Mouse (Mus musculus): ENCODE data around the gene Pik3c2g. TPM values are rescaled to one million over a fixed set of nuclear protein-coding genes. Genes with fewer than 3 reads are reported as not detected.

Gene Pik3c2g
- polyA plus RNA-seq (2011; ENCODE audit: insufficient read depth, insufficient read length, low read depth, missing spikeins): not detected in 2 replicates

DNA sequence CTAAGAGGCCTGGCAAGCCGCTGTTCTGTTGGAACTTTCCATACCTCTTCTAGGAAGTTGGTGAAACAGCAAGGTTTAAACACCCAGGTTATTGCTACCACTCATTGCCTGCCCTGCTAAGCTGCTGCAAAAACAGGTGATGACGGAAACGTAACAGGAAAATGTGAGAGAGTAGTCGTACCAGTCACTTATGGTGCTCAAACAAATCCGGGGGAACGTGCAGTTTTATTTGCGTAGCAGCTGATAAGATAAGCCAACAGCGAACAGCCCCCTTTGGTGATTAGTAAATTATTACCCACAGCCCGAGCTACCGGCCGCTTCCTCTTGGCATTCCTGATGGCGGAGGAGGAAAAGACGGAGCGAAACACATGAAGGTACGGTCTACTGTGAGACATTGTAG is at the start of gene Pik3c2g:
Pik3c2g (plus strand) TSS at position 330 of the 400 bp plus-strand sequence.
- H3K4me1 ChIP-seq (ENCODE audit: control insufficient read depth, insufficient read depth, low read length): no peaks in the 10 kb centered on the region
- H3K36me3 ChIP-seq (ENCODE audit: control insufficient read depth, insufficient read depth, low read length, poor library complexity, severe bottlenecking): no peaks in the 10 kb centered on the region
- H3K27me3 ChIP-seq (ENCODE audit: control insufficient read depth, insufficient read depth, low read length, poor library complexity, severe bottlenecking): no peaks in the 10 kb centered on the region; the same call in 1 of the 2 replicates
- no peak within 1 kb of the TSS for H3K9ac ChIP-seq (ENCODE audit: low read depth, poor library complexity, severe bottlenecking)
- no peak within 1 kb of the TSS for H3K27ac ChIP-seq (ENCODE audit: insufficient read depth, low read length)
- H3K9me3 ChIP-seq (replicated peaks; ENCODE audit: control insufficient read depth, insufficient read depth, low read length, poor library complexity, severe bottlenecking): no peaks in the 10 kb centered on the region
- no peak within 1 kb of the TSS for H3K4me3 ChIP-seq (ENCODE audit: low read depth, low read length)
- TF ChIP-seq EP300 (IDR thresholded peaks at IDR 0.05; ENCODE audit: insufficient read depth, low read depth, low read length): no peak
- no peak for TF ChIP-seq CTCF (IDR thresholded peaks at IDR 0.05; ENCODE audit: low read depth, low read length)
- TF ChIP-seq POLR2A (IDR thresholded peaks at IDR 0.05; ENCODE audit: insufficient read depth, low read length): no peak

DNA sequence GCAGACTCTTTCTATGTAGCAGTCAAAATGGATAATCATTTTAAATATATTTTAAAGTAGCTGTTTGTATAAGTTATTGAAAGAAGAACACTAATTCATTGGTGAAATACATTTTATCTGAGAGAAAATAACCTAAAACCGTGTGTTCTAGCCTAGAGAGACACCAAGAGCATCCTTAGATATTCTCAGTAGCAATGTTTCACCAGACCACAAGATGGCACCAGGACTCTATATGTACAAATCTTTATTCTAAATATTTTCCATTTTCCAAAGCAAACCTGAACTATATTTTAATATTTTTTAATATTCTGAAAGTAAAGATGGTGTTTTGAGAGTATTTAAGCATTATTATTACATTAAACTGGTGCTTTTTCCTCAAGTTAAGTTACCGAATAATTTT is 48.6 kb upstream of the Pik3c2g start:
- TF ChIP-seq CTCF (IDR thresholded peaks at IDR 0.05; ENCODE audit: low read depth, low read length): no peak
- TF ChIP-seq POLR2A (IDR thresholded peaks at IDR 0.05; ENCODE audit: insufficient read depth, low read length): no peak
- TF ChIP-seq EP300 (IDR thresholded peaks at IDR 0.05; ENCODE audit: insufficient read depth, low read depth, low read length): no peak
- Histone ChIP-seq H3K27me3 (ENCODE audit: control insufficient read depth, insufficient read depth, low read length, poor library complexity, severe bottlenecking) (no peaks in the 10 kb centered on the region), H3K27ac (ENCODE audit: insufficient read depth, low read length) (no peak overlapping the region), H3K9ac (ENCODE audit: low read depth, poor library complexity, severe bottlenecking) (no peak overlapping the region), H3K36me3 (ENCODE audit: control insufficient read depth, insufficient read depth, low read length, poor library complexity, severe bottlenecking) (no peaks in the 10 kb centered on the region), H3K4me3 (ENCODE audit: low read depth, low read length) (no peak overlapping the region), H3K9me3 (replicated peaks; ENCODE audit: control insufficient read depth, insufficient read depth, low read length, poor library complexity, severe bottlenecking) (peaks cover 2% of the 10 kb centered on the region), H3K4me1 (ENCODE audit: control insufficient read depth, insufficient read depth, low read length) (no peaks in the 10 kb centered on the region)

DNA sequence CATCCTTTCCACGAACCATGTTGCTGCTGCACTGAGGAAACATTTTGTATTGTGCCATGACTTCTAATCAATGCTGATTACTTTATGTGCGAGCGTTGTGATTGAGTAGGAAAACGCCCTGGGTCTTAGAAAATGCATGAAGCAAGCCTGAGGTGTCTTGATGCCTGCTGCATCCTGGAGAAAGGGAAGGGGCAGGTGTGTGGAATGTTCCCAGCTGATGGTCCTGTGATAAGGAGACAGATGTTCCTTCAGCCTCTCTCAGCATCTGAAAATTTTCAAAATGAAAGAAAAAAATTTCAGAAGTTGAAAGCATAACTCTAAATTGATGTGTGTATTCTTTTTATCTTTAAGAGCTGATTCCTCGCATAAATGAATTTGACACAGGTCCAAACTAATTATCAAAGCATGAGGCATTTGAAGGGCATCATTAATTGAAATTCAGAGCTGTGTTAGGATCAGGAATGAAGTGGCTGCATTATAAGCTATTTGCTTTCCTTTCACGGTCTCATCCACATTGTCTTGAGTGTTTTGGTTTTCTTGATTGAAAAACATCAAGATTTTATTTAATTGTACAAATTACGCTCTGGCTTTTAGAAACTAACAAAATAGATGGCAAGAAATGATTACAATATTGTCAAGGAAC is 31.4 kb upstream of the Pik3c2g start:
- H3K4me1 ChIP-seq (ENCODE audit: control insufficient read depth, insufficient read depth, low read length): no peaks in the 10 kb centered on the region
- no peak overlapping the region for H3K27ac ChIP-seq (ENCODE audit: insufficient read depth, low read length)

DNA sequence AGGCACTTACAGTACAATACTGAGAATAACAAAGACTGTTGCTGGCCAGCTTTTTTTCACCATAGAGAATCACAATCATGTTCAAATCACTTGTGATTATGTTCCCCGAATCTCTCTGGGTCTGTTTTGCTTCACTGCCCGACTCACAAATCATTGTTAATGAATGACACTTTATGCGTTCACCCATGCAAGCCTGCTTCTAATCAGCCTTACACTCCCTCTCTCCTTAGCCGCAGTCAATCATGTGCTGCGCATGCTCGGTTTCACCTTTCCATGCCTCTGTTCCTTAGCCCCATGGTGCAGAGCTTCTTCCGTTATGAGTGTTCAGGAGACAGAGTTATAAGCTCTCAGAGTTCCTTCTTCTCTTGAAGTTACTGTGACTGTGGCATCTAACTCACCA is 17.8 kb upstream of the Pik3c2g start:
- no peaks in the 10 kb centered on the region for H3K9me3 ChIP-seq (replicated peaks; ENCODE audit: control insufficient read depth, insufficient read depth, low read length, poor library complexity, severe bottlenecking)
- H3K4me3 ChIP-seq (ENCODE audit: low read depth, low read length): no peak overlapping the region
- no peak overlapping the region for H3K9ac ChIP-seq (ENCODE audit: low read depth, poor library complexity, severe bottlenecking)
- no peaks in the 10 kb centered on the region for H3K4me1 ChIP-seq (ENCODE audit: control insufficient read depth, insufficient read depth, low read length)
- TF ChIP-seq EP300 (IDR thresholded peaks at IDR 0.05; ENCODE audit: insufficient read depth, low read depth, low read length) (no peak), POLR2A (IDR thresholded peaks at IDR 0.05; ENCODE audit: insufficient read depth, low read length) (no peak), CTCF (IDR thresholded peaks at IDR 0.05; ENCODE audit: low read depth, low read length) (no peak)
- H3K27ac ChIP-seq (ENCODE audit: insufficient read depth, low read length): no peak overlapping the region
- H3K36me3 ChIP-seq (ENCODE audit: control insufficient read depth, insufficient read depth, low read length, poor library complexity, severe bottlenecking): no peaks in the 10 kb centered on the region
- H3K27me3 ChIP-seq (ENCODE audit: control insufficient read depth, insufficient read depth, low read length, poor library complexity, severe bottlenecking): no peaks in the 10 kb centered on the region

More for the DNA sequence above, 31.4 kb upstream of the Pik3c2g start:
- H3K36me3 ChIP-seq (ENCODE audit: control insufficient read depth, insufficient read depth, low read length, poor library complexity, severe bottlenecking): no peaks in the 10 kb centered on the region
- H3K9ac ChIP-seq (ENCODE audit: low read depth, poor library complexity, severe bottlenecking): no peak overlapping the region
- no peak overlapping the region for H3K4me3 ChIP-seq (ENCODE audit: low read depth, low read length)
- H3K27me3 ChIP-seq (ENCODE audit: control insufficient read depth, insufficient read depth, low read length, poor library complexity, severe bottlenecking): no peaks in the 10 kb centered on the region
- TF ChIP-seq POLR2A (IDR thresholded peaks at IDR 0.05; ENCODE audit: insufficient read depth, low read length) (no peak), EP300 (IDR thresholded peaks at IDR 0.05; ENCODE audit: insufficient read depth, low read depth, low read length) (no peak), CTCF (IDR thresholded peaks at IDR 0.05; ENCODE audit: low read depth, low read length) (no peak)
- no peaks in the 10 kb centered on the region for H3K9me3 ChIP-seq (replicated peaks; ENCODE audit: control insufficient read depth, insufficient read depth, low read length, poor library complexity, severe bottlenecking)

DNA sequence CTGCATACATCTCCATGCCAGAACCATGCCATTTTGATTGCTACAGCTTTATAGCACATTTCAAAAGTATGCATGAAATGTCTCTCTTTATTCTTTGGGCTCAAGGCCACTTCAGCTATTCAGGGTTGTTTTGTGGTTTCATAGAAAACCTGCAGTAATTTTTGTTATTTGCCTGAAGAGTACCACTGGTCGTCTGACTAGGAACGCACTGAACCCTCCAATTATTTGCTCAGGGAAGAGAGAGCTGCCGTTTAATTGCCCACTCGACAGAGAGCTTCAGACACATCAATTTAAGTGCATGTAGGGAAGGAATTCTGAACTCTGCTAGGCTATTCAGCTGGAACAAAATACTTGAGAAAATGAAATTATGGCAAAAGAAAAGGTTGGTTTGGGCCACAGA is 11.2 kb upstream of the Pik3c2g start:
- TF ChIP-seq POLR2A (IDR thresholded peaks at IDR 0.05; ENCODE audit: insufficient read depth, low read length) (no peak), CTCF (IDR thresholded peaks at IDR 0.05; ENCODE audit: low read depth, low read length) (no peak), EP300 (IDR thresholded peaks at IDR 0.05; ENCODE audit: insufficient read depth, low read depth, low read length) (no peak)
- H3K9ac ChIP-seq (ENCODE audit: low read depth, poor library complexity, severe bottlenecking): no peak overlapping the region

DNA sequence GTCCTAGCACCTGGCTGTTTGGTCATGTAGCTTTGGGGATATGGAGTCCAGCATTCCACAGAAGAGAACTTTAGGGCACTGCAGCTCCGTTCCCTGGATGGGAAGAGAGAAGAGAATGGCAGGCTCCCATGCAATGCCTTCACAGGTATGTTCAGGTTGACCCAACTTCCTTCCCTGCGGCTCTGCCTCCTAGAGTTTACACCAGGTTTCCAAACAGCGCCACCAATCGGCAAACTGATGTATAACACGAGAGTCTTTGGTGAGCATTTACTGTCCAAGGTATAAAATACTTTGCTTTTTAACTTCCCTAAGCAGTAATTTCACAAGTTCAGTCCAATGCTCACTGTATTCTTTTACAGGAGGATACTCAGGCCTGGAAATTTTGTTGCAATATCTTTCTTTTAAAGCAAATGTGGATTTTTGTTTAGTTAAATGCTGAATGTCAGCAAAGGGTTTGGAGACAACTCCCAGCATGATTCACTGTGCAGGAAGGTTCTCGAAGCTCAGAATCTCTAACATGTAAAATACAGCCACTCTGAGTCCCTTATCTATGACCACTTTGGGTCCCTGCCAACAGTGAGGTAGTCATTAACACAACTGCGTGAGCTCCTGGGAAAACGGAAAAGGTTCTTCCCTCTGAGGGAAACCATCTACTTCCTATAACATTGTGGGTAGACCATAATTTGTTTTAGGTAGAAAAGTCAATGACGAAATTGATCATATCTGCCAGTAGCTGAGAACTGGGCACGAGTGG is 10.6 kb upstream of the Pik3c2g start:
- Histone ChIP-seq H3K4me1 (ENCODE audit: control insufficient read depth, insufficient read depth, low read length) (no peaks in the 10 kb centered on the region), H3K4me3 (ENCODE audit: low read depth, low read length) (no peak overlapping the region), H3K36me3 (ENCODE audit: control insufficient read depth, insufficient read depth, low read length, poor library complexity, severe bottlenecking) (no peaks in the 10 kb centered on the region), H3K9ac (ENCODE audit: low read depth, poor library complexity, severe bottlenecking) (no peak overlapping the region), H3K27me3 (ENCODE audit: control insufficient read depth, insufficient read depth, low read length, poor library complexity, severe bottlenecking) (no peaks in the 10 kb centered on the region), H3K27ac (ENCODE audit: insufficient read depth, low read length) (no peak overlapping the region), H3K9me3 (replicated peaks; ENCODE audit: control insufficient read depth, insufficient read depth, low read length, poor library complexity, severe bottlenecking) (no peaks in the 10 kb centered on the region)
- TF ChIP-seq POLR2A (IDR thresholded peaks at IDR 0.05; ENCODE audit: insufficient read depth, low read length) (no peak), CTCF (IDR thresholded peaks at IDR 0.05; ENCODE audit: low read depth, low read length) (peak; percentile 40), EP300 (IDR thresholded peaks at IDR 0.05; ENCODE audit: insufficient read depth, low read depth, low read length) (no peak)

More for the DNA sequence above, 11.2 kb upstream of the Pik3c2g start:
- no peaks in the 10 kb centered on the region for H3K4me1 ChIP-seq (ENCODE audit: control insufficient read depth, insufficient read depth, low read length)
- no peaks in the 10 kb centered on the region for H3K27me3 ChIP-seq (ENCODE audit: control insufficient read depth, insufficient read depth, low read length, poor library complexity, severe bottlenecking)
- no peaks in the 10 kb centered on the region for H3K9me3 ChIP-seq (replicated peaks; ENCODE audit: control insufficient read depth, insufficient read depth, low read length, poor library complexity, severe bottlenecking)
- H3K27ac ChIP-seq (ENCODE audit: insufficient read depth, low read length): no peak overlapping the region
- no peak overlapping the region for H3K4me3 ChIP-seq (ENCODE audit: low read depth, low read length)
- no peaks in the 10 kb centered on the region for H3K36me3 ChIP-seq (ENCODE audit: control insufficient read depth, insufficient read depth, low read length, poor library complexity, severe bottlenecking)
